Mouse (Mus musculus) ES-E14 (cell line): Measurements from ENCODE around the gene Plekha3. TPM values are rescaled to one million over a fixed set of nuclear protein-coding genes. Genes with fewer than 3 reads are reported as not detected.

Experiments
- DNase-seq: peaks from one replicate; pipeline ENCODE4 v3.0.0-alpha.2; 2013; ENCODE audit warnings: low read depth, low spot score
- H3K27ac ChIP-seq: 2 replicates; pipeline ENCODE4 v1.5.1; 2012; ENCODE audit warnings: low read depth, mild to moderate bottlenecking, low read length, moderate library complexity, mixed read lengths; ENCODE audit not compliant: poor library complexity, insufficient read depth, severe bottlenecking
- H3K36me3 ChIP-seq: 2 replicates; pipeline ENCODE4 v1.6.1; 2012; ENCODE audit warnings: mild to moderate bottlenecking, low read length, moderate library complexity, mixed read lengths; ENCODE audit not compliant: control insufficient read depth, poor library complexity, insufficient read depth, severe bottlenecking
- H3K4me1 ChIP-seq, 2 experiments: fragments of 150-350 bp in 1 of 2; sonication (generic) in 1 of 2; 2 replicates each; pipeline ENCODE4 v1.6.1; 2012; ENCODE audit warnings: low read length in 2 of 2, mild to moderate bottlenecking in 1 of 2, mixed read lengths in 1 of 2; ENCODE audit not compliant: control insufficient read depth in 2 of 2, insufficient read depth in 2 of 2, poor library complexity in 1 of 2
- H3K4me3 ChIP-seq, 2 experiments: fragments of 150-350 bp in 1 of 2; sonication (generic) in 1 of 2; 2 replicates each; pipeline ENCODE4 v1.5.1; 2012; ENCODE audit warnings: low read length in 2 of 2, low read depth in 1 of 2, mild to moderate bottlenecking in 1 of 2, mixed read lengths in 1 of 2; ENCODE audit not compliant: insufficient read depth in 1 of 2, poor library complexity in 1 of 2, severe bottlenecking in 1 of 2
- H3K9ac ChIP-seq: 2 replicates; pipeline ENCODE4 v1.6.1; 2012; ENCODE audit warnings: low read depth, mild to moderate bottlenecking, low read length, mixed read lengths; ENCODE audit not compliant: poor library complexity, insufficient read depth, severe bottlenecking
- H3K9me3 ChIP-seq: fragments of 150-350 bp; sonication (generic); 2 replicates; pipeline ENCODE4 v1.6.1; 2012; ENCODE audit warnings: low read depth, mild to moderate bottlenecking, low read length; ENCODE audit not compliant: control insufficient read depth, insufficient read depth
- CHD2 ChIP-seq: IDR thresholded peaks from 2 replicates; pipeline ENCODE4 v1.6.1; 2014; ENCODE audit warnings: mild to moderate bottlenecking, low read depth, low read length, inconsistent platforms
- HCFC1 ChIP-seq: IDR thresholded peaks from 2 replicates; pipeline ENCODE4 v1.6.1; 2012; ENCODE audit warnings: low read length, inconsistent platforms, borderline replicate concordance; ENCODE audit not compliant: insufficient read depth
- MAFK ChIP-seq: IDR thresholded peaks from 2 replicates; pipeline ENCODE4 v1.6.1; 2014; ENCODE audit warnings: mild to moderate bottlenecking, low read depth, low read length, inconsistent platforms; ENCODE audit not compliant: insufficient read depth
- ZC3H11A ChIP-seq: IDR thresholded peaks from 2 replicates; pipeline ENCODE4 v1.6.1; 2012; ENCODE audit warnings: low read depth, mild to moderate bottlenecking, inconsistent platforms, low read length, borderline replicate concordance
- ZNF384 ChIP-seq: IDR thresholded peaks from 2 replicates; pipeline ENCODE4 v1.6.1; 2012; ENCODE audit warnings: low read depth, low read length, inconsistent platforms
- in situ Hi-C, 2 experiments: fragments of 600-800 bp; cut with MboI; formaldehyde crosslinking; loops; one replicate each; pipeline ENCODE4 v1.15.1; 2025; ENCODE audit warnings: low sequenced_read_pairs in 2 of 2, inconsistent platforms in 1 of 2; ENCODE audit not compliant: unreplicated experiment in 2 of 2
- total RNA-seq: library from RNA; depleted of rRNA; stranded (reverse); fragments of 300-350 nt; gene quantifications from 2 replicates; pipeline ENCODE4 v1.2.3, GENCODE M21; 2012

The Plekha3 gene
- total RNA-seq, 1 experiment, result 18.8 TPM

DNA sequence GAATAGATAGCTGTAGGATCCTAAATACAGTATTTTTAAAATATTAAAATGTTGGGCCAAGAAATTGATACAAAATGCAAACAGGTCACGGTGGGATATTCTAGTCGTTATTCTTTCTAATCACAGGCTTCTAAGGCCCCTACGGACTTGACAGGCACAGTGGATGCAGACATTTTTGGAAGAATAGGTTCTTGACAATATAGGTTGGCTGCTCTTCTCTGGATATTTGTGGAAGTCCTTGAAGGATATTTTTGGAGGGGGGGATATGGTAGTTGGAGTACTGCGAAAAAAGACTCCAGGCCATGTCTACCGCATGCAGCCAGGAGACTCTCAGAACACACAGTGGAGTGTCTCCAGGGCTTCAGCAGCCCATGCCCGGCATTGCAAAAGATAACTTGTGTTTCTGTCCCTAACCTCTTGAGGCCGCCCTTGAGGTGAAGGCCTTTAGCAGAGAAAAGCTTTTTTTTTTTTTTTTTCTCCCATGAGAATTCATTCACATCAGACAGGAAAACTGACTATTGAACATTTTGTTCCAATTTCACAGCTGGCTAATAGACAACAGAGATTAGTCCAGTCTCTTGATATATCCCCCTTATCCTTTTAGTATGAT lies 1.5 kb upstream of the Plekha3 start:
- DNase-seq, result peak; percentile 34
- H3K36me3 ChIP-seq, result peaks cover 3% of the 10 kb centered on the region; the same call in 1 of the 2 replicates
- H3K27ac ChIP-seq, result no peak overlapping the region
- peak overlapping the region in 1 of 2 experiments; percentile 55; a peak in 2 of 4 replicates for H3K4me3 ChIP-seq
- H3K4me1 ChIP-seq, result 0 out of 4 replicates have a peak, but pooled peaks cover 3% of the 10 kb centered on the region in 2 experiments
- in situ Hi-C loops, result no loop called here
- peak; percentile 97 for TF ChIP-seq ZNF384
- TF ChIP-seq CHD2, result no peak
- no peak for TF ChIP-seq ZC3H11A
- TF ChIP-seq MAFK, result no peak
- no peak overlapping the region for H3K9ac ChIP-seq
- H3K9me3 ChIP-seq, result no peaks in the 10 kb centered on the region

DNA sequence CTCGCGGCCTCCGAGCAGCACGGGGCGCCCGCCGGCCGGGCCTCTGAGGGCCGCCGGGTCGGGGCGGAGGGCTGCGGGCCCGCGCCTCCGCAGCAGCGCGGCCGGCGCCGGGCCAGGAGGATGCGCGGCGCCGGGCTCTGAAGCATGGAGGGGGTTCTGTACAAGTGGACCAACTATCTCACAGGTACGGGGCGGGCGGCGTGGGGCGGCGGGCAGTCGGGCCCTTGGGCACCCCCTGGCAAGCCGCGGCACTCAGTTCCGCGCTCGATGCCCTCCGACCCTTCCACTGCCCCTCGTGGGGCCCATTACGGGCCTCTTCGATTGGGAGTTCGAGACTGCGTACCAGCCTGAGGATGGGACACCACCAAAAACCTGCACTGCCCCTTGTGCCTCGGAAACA lies 370 bp downstream of the Plekha3 start:
- H3K36me3 ChIP-seq, result peaks cover 5% of the 10 kb centered on the region
- peak overlapping the region; percentile 91 for H3K9ac ChIP-seq
- peak; percentile 13 for DNase-seq
- H3K4me3 ChIP-seq, result peak overlapping the region; percentile 89 to 96
- no peak overlapping the region for H3K27ac ChIP-seq
- H3K4me1 ChIP-seq, result 0 out of 4 replicates have a peak, but pooled peaks cover 3 to 4% of the 10 kb centered on the region in 2 experiments
- in situ Hi-C loops, result no loop called here
- no peaks in the 10 kb centered on the region for H3K9me3 ChIP-seq
- TF ChIP-seq ZNF384 (no peak), HCFC1 (no peak), MAFK (no peak), CHD2 (no peak), ZC3H11A (no peak)

DNA sequence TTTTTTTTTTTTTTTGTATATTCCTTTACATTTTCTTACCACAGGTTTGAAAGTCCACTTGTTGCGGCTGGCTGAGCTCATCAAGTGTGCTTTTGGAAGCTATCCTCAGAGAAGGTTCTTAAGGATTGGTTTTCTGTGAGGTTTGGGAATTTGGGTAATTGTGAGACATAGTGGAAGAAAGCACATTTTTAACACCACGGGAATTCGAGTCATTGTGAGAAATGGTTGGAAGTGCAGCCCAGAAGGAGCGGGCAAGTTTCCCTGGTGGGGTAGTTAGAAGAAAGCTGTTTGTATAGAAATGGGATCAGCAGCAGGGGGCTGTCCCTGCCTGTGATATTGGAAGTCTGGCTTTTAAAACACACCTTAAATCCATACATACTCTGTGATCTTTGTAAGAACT lies 868 bp downstream of the Plekha3 start:
- H3K4me1 ChIP-seq, result 0 out of 4 replicates have a peak, but pooled peaks cover 3 to 4% of the 10 kb centered on the region in 2 experiments
- peak overlapping the region; percentile 91; the same call in 1 of the 2 replicates for H3K9ac ChIP-seq
- DNase-seq, result no peak
- no peaks in the 10 kb centered on the region for H3K9me3 ChIP-seq
- H3K36me3 ChIP-seq, result peaks cover 5% of the 10 kb centered on the region
- TF ChIP-seq ZC3H11A (no peak), ZNF384 (0 out of 2 replicates have a peak, but pooled peaks have one; percentile 2), CHD2 (no peak), HCFC1 (no peak)
- peak overlapping the region; percentile 89 to 96 for H3K4me3 ChIP-seq
- no peak overlapping the region for H3K27ac ChIP-seq
- in situ Hi-C loops, result no loop called here

DNA sequence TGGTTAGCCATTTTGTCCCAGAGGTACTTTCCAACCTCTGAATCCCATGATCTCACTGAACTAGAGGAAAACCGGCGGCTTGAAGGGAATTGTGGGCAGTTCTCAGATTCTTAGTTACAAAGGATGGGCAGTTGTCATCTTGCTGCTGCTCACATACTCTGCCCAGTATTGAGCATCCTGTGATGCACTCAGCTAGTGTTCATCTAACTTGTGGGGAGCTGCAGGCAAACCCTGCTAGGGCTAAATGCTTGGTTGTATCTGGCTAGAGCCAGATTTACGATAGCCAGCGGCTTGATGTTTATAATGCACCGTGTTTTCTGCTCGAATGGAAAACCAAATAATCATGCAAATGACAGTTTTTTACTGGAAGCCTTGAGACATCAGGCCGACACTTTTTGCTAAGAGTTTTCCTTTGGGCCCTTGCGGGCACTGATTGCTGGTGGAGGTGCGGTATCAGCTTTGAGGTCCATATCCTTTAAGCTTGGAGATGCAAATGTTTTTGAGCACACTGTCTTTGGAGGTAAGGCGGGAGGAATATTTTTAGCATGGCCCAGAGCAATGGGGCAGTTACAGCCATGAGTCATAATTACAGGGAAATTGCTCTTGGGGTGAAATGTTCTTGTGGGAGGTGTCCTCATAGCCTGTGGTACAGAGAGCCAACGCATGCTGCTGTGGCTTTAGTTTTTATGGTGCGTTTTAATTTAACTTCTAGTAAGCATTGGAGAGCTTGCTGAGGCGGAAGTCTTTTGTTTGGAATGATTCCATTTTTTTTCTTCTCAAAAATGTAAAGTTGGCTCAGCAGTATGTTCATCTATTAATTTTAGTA lies 1.5 kb downstream of the Plekha3 start:
- TF ChIP-seq HCFC1 (no peak), ZNF384 (no peak), MAFK (no peak)
- Histone ChIP-seq H3K4me1 (0 out of 4 replicates have a peak, but pooled peaks cover 3 to 4% of the 10 kb centered on the region in 2 experiments), H3K4me3 (peak overlapping the region; percentile 89 to 96), H3K9me3 (no peaks in the 10 kb centered on the region), H3K9ac (no peak overlapping the region; the same call in 1 of the 2 replicates), H3K36me3 (peaks cover 5% of the 10 kb centered on the region), H3K27ac (no peak overlapping the region)
- no peak for DNase-seq
- in situ Hi-C loops, result no loop called here
